Mouse (Mus musculus): ENCODE data around the gene Nek7.

Nek7 gene

DNA sequence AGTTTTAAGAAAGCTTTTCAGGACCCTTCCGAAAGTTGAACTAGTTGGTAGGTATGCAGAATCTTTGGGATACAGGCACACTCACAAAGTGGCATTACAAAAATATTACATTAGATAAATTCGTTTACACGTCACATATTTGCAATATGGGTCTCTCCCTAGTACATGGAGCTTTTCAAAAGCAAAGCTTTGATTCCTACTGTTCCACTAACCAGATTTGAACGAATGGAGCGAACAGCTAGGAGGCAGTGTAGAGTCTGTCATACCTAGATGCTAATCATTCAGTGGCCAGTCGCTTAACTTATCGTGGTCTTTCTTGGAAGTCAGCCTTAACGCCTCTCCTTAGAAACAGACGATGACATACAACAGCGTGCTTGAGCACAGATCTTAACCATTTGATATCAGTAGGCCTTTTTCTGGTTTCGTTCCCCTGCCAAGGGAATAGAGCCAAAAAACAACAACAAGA lies at the start of gene Nek7:
Nek7 (minus strand) TSS at position 146 of the 466 bp plus-strand sequence.
- DNase-seq (ENCODE audit: low read depth, low spot score), result peak; percentile 87

DNA sequence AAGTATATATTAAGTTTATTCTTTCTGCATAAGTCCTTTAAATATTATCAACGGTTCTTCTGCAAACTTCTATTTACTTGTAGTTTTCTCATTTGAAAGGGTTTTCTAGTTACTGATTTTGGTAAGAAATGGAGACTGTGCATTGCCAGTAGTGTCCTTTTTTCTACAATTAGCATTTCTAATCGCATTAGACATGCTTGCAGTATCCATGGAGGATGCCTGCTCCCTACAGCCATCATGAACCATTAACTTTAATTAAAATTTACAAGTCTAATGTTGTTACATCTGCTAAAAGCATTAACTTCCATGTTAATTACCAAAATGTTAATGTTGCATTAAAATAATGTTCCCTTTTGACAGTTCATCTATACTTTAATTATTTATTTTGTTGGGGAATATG lies 42.4 kb upstream of the Nek7 start:
- DNase-seq (ENCODE audit: low read depth, low spot score), result no peak

DNA sequence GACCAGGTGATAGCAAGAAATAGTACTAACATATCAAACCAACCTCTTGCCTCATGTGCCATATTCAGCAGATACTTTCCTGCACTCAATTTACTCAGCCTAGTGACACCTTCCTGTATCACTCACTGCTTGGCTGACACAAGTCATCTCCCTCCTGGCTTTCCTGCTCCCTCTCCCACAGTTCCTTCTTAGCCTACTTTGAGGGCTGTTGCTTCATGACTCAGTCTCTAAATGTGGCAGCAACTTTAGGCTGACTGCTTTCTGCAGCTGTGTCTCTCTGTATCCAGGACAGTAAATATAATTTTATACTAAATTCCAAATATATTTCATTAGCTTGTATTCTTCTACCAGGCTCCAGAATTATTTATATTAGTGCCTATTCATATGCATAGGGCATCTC lies 34.3 kb upstream of the Nek7 start:
- no peak for DNase-seq (ENCODE audit: low read depth, low spot score)

DNA sequence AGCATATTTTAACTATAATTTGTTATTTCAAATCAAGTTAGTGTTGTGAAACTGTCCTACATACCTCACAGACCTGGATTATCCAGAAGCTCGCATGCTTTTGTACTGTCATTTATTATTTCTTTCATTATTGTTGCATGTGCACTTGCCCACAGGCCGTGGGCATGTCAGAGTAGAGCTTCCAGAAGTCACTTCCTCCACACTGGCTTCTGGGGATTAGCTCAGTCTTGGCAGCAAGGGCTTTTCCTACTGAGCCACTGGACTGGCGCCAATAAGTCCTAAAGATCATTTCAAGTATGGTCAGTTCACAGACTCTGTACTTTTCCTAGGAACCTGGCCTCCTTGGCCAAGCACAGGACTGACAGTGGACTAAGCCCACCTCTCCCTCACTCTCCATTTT lies 25.1 kb upstream of the Nek7 start:
- DNase-seq (ENCODE audit: low read depth, low spot score), result no peak

DNA sequence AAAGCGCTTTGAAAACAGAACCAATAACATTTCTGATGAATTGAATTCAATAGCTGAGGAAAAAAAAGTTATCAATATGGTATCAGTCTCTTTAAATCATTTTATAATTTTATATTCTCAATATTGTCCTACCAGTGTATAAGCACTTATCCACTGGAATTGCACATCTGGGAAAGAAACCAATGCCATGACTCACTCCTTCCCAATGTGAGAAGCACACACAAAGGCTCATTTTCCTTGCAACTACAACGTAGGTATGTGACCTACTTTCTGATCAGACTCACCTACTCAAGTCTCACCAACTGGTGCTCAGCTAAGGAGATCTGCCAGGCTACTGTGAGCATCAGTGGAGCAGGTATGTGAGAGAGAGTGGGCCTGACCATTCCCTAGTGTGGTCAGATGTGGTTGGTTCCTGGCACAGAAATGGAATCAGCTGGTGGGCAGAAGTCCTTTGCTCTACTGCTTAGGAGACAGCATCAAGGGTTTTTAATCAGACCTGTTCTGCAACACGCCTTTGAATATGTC lies 23.4 kb upstream of the Nek7 start:
- DNase-seq (ENCODE audit: low read depth, low spot score), result no peak

DNA sequence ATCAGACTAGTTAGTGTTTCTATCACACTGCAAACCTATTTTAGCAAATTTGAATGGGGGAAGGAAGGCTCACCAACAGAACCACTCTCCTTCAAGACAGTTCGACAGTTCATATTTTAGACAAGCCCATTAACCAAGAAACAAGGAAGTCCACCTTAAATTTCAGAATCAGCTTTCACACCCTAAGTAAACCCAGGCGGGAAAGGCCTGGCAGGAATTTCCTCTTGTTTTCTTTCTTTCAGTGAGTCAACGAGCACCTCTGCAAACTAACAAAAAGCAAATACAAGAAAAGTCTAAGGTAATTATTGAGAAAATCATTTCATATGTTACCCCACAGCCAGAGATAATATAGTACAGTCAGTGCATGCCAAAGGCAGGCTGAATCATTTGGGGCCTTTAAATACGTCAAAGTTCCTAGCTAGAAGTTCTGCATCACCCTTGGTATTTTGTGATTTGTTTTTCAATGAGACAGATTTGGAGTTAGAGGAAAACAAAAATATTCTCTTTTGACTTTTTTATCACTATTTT lies 21.1 kb upstream of the Nek7 start:
- DNase-seq (ENCODE audit: low read depth, low spot score), result no peak

GRCm38 (mm10) chr1:138637850-138638249 lies 17.9 kb upstream of the Nek7 start:
- peak; percentile 38 for DNase-seq (ENCODE audit: low read depth, low spot score)

- no peak for DNase-seq (ENCODE audit: low read depth, low spot score)
Observed at GRCm38 (mm10) chr1:138634561-138634960, 14.6 kb upstream of the Nek7 start.

DNA sequence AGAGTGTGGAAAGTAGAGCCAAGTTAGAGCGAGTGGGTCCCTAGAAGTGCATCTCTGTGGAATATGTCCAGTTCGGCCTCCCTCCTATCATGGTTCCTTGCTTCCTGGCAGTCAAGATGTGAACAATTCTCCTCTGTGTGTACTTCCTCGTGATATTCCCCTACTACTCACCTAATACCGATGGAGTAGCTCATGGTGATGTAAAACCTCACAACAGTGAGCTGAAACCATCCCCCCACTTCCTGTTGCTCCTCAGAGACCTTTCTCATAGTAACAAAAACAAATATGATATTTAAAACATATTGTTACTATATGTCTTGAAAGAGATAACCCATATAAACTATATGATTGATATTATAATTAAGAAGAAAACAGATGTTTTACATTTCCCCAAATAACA lies 9.0 kb upstream of the Nek7 start:
- DNase-seq (ENCODE audit: low read depth, low spot score), result no peak

DNA sequence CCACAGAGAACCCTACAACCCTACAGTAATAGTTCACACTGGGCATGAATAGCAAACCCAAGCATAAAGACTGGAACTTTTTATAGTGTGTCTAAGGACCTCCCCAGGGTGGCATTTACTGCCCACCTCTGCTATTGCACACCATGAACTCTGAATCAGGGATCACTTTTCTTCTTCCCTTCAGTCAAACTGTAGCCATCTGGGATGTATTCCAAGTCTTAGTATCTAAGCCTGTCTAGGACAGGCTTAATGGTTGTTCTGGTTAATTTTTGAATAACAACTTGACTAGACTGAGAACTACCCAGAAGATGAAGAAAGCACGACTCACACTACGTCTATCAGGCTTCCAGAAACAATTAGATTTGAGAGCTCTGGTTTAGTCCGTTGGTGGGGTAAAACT lies 8.5 kb upstream of the Nek7 start:
- no peak for DNase-seq (ENCODE audit: low read depth, low spot score)

DNA sequence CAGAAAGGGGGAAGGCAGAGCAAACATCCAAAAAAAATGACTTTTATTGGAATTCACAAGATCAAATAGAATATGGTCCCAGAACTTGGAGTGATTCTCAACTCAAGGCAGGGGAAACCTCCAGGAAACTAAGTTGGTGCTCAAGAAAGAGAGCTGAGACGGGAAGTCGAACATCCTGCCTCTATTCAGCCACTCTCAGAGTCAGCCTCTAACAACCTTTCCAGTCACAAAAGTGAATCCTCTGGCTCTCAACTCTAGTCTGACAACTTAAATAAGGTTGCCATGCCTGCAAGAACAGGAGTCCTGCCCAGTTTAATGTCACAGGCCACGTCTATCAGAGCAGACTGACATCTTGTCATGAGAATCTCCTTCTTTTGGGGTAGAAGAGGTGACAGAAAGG lies 7.9 kb upstream of the Nek7 start:
- DNase-seq (ENCODE audit: low read depth, low spot score), result no peak

GRCm38 (mm10) chr1:138626288-138626687 lies 6.3 kb upstream of the Nek7 start:
- DNase-seq (ENCODE audit: low read depth, low spot score), result no peak

DNA sequence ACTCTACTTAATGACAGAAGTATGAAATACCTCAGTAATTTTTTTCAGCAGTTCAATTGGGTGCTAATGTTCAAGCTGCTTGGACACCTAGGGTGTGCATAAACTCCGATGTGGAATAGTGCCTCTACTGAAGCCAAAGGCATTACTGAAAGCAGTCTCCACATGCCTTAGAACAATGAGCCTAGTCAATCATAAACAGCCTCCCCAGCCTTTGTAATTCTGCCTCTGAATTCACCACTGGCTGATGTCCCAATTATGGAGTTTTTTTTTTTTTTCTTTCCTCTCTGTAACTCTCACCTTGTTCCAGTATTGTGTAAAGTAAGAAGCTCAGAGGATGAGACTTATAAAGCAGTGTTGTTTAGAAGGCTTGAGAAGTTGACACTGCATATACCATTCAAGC lies 3.9 kb upstream of the Nek7 start:
- no peak for DNase-seq (ENCODE audit: low read depth, low spot score)

DNA sequence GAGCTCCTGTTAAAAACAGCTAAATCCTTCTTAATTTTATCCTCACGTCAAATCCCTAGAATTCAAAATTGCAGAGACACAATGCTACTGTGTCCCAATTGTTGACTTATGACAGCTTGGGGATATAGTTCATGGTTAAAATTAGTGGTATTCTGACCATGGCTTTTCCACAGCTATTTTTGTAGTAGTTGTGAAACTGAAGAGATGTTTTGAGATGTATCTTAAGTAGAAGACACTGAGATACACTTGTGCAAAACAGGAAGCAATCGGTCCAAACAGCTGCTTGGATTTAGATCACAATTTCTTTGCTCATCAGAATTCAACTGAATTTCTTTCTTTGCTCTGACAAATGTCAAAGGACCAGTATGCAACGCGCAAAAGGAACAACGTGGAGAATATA lies 2.9 kb upstream of the Nek7 start:
- DNase-seq (ENCODE audit: low read depth, low spot score), result no peak

DNA sequence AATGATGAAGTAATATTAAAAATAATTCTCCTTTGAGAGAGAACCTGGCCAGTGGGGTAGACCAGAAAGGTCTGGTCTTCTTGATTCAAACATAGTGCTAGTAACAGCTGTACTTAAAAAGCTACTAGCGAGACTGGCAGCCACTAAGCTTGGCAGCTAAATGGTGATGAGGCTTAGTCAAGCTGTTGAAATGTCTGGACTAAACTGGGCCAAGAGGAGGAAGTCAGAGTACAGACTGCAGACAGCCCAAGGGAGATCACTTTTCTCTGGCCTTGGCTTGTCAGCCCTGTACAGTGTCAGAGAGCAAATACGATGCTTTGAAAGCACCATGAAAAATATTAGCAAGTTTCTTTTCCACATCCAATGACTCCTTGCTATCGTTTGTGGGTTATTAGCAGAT lies 2.5 kb upstream of the Nek7 start:
- DNase-seq (ENCODE audit: low read depth, low spot score), result no peak

GRCm38 (mm10) chr1:138619114-138619971 lies 598 bp downstream of the Nek7 start:
- peak; percentile 98 for DNase-seq (ENCODE audit: low read depth, low spot score)

DNA sequence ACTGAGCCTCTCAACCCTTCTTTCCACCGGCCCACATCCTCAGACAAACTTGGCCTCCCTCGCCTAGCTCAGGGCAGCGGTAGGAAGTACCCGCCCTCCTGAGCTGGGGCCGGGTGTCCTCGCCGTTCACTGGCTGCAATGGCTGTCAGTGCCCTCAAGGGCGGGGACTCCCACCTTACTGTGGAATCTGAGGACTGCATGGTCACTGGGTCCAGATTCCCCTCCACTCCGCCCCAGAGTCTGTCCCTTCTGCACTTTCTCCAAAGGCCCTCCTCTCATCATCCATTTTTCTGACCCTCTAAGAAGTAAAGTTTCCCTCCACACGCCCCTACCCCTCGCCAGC lies 2.0 kb downstream of the Nek7 start:
- DNase-seq (ENCODE audit: low read depth, low spot score), result peak; percentile 85

- no peak for DNase-seq (ENCODE audit: low read depth, low spot score)
Observed at GRCm38 (mm10) chr1:138617279-138618011, 2.5 kb downstream of the Nek7 start.

DNA sequence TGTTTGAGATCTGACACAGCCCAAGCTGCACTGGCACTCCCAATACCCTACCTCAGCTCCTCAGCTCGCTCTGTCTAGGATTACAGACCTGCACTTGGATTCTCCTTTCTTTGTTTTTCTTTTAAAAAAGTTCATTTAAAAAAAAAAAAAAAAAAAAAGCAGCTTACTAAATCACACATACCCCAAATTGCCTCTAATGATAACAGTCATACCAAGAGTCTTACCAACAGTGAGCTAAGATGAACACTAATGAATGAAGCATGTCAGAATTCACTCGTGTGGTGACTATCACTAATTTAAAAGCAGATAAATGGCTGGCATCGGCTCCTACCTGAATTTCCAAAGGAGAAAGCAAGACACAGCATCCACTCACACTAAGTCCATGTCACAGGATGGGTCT lies 4.6 kb downstream of the Nek7 start:
- DNase-seq (ENCODE audit: low read depth, low spot score), result no peak

DNA sequence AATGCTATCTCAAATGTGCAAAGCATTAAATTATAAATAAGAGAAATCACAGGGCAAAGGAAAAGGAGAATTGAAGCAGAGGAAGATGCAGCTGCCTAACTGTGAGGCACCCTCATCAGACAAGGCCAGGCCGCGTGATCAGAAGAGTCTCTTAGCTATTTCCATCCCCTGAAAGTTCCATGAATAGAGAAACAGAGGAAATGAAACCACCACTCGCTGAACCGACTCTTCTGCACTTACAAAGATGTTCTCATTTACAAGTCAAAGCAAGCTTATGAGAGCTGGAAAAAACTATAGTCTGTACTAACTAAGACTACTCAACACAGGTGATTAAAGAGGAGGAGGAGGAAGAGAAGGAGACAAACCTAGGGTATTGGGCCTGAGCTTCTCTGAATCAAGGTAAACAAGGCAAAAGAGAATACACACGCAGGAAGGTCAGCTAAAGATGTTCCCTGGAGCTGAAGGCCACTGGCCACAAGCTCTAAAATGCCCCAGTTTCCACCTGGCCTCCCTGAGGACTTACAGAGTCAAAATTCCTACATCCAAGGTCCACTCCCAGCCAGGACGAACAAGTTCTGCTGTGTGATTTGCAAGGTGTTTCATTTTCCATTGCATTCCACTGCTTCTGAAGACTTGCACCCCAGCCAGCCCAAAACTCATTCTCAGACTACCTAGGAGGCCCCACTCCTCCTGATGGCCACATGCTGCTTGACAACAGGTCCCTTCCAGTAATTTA lies 5.2 kb downstream of the Nek7 start:
- DNase-seq (ENCODE audit: low read depth, low spot score), result no peak

DNA sequence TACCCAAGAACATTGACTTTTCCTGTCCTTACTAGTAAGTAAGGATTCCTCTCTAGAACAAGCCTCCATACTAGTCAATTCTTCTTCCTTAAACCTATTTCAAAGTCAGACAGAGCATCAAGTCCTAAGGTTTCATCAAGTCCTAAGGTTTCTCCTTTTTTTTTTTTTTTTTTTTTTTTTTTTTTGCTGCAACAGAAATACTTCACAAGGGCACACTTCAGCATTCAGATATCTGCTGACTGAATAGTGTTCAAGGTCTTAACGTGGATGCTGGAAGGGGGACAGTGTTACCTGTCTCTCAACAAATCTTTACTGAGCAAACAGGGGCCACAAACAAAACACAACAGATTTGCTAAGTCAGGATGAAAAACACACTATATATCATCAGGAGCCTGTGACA lies 7.8 kb downstream of the Nek7 start:
- DNase-seq (ENCODE audit: low read depth, low spot score), result no peak

GRCm38 (mm10) chr1:138609176-138609575 lies 10.8 kb downstream of the Nek7 start:
- no peak for DNase-seq (ENCODE audit: low read depth, low spot score)

All from ES-CJ7 (cell line).